Mouse (Mus musculus) ES-Bruce4 (cell line): ENCODE results near the gene Lrrc25. TPM values are rescaled to one million over a fixed set of nuclear protein-coding genes. Genes with fewer than 3 reads are reported as not detected.

Source experiments
- H3K27ac ChIP-seq: 2 replicates; pipeline ENCODE4 v1.5.1; 2012; ENCODE audit warnings: low read length, inconsistent platforms; ENCODE audit not compliant: insufficient read depth
- H3K27me3 ChIP-seq: 2 replicates; pipeline ENCODE4 v1.6.1; 2012; ENCODE audit warnings: mild to moderate bottlenecking, low read length, inconsistent platforms; ENCODE audit not compliant: control insufficient read depth, poor library complexity, insufficient read depth, severe bottlenecking
- H3K36me3 ChIP-seq: 2 replicates; pipeline ENCODE4 v1.6.1; 2012; ENCODE audit warnings: inconsistent platforms, mild to moderate bottlenecking, low read length, moderate library complexity; ENCODE audit not compliant: control insufficient read depth, poor library complexity, insufficient read depth, severe bottlenecking
- H3K4me1 ChIP-seq: one replicate; pipeline ENCODE4 v1.8.1; 2011; ENCODE audit warnings: low read length; ENCODE audit not compliant: control insufficient read depth, insufficient read depth
- H3K4me3 ChIP-seq: 2 replicates; pipeline ENCODE4 v1.5.1; 2011; ENCODE audit warnings: low read depth, mild to moderate bottlenecking, low read length
- H3K9ac ChIP-seq: 2 replicates; pipeline ENCODE4 v1.6.1; 2012; ENCODE audit warnings: low read depth, mild to moderate bottlenecking, inconsistent platforms; ENCODE audit not compliant: poor library complexity, severe bottlenecking
- H3K9me3 ChIP-seq: replicated peaks from 2 replicates; pipeline ENCODE4 v1.6.1; 2012; ENCODE audit warnings: mild to moderate bottlenecking, low read length, inconsistent platforms; ENCODE audit not compliant: control insufficient read depth, poor library complexity, insufficient read depth, severe bottlenecking
- CTCF ChIP-seq: IDR thresholded peaks from one replicate; pipeline ENCODE4 v1.8.1; 2011; ENCODE audit warnings: low read depth, low read length
- EP300 ChIP-seq: IDR thresholded peaks from 2 replicates; pipeline ENCODE4 v1.6.1; 2011; ENCODE audit warnings: low read depth, low read length; ENCODE audit not compliant: insufficient read depth
- POLR2A ChIP-seq: IDR thresholded peaks from one replicate; pipeline ENCODE4 v1.8.1; 2011; ENCODE audit warnings: low read length; ENCODE audit not compliant: insufficient read depth
- polyA plus RNA-seq: library from polyadenylated mRNA; stranded (reverse); fragments of >200 nt; gene quantifications from 2 replicates; pipeline ENCODE4 v1.2.4, GENCODE M21; 2011; ENCODE audit warnings: low read depth; ENCODE audit not compliant: missing spikeins, insufficient read depth, insufficient read length

The Lrrc25 gene
- polyA plus RNA-seq, 1 experiment, result not detected

- H3K36me3 ChIP-seq, result no peaks in the 10 kb centered on the region
- H3K27ac ChIP-seq, result peak overlapping the region; percentile 82
- H3K4me3 ChIP-seq, result peak overlapping the region; percentile 62
- H3K27me3 ChIP-seq, result no peaks in the 10 kb centered on the region
- H3K4me1 ChIP-seq, result peaks cover 4% of the 10 kb centered on the region
- TF ChIP-seq EP300 (peak; percentile 64; the same call in 1 of the 2 replicates), CTCF (peak; percentile 100), POLR2A (no peak)
- H3K9me3 ChIP-seq, result 0 out of 2 replicates have a peak, but pooled peaks cover under 1% of the 10 kb centered on the region
- H3K9ac ChIP-seq, result peak overlapping the region; percentile 69
Observed at GRCm38 (mm10) chr8:70629574-70630531, 13.9 kb downstream of the Lrrc25 start.

- no peaks in the 10 kb centered on the region for H3K9me3 ChIP-seq
- no peaks in the 10 kb centered on the region for H3K36me3 ChIP-seq
- H3K4me3 ChIP-seq, result peak overlapping the region; percentile 62
- peaks cover 4% of the 10 kb centered on the region for H3K4me1 ChIP-seq
- H3K27ac ChIP-seq, result peak overlapping the region; percentile 82
- no peaks in the 10 kb centered on the region for H3K27me3 ChIP-seq
- H3K9ac ChIP-seq, result peak overlapping the region; percentile 69
- TF ChIP-seq EP300 (peak; percentile 81; the same call in 1 of the 2 replicates), POLR2A (peak; percentile 27), CTCF (no peak)
Observed at GRCm38 (mm10) chr8:70630532-70631381, 14.8 kb downstream of the Lrrc25 start.

- H3K9ac ChIP-seq, result peak overlapping the region; percentile 69
- TF ChIP-seq POLR2A, result no peak
- TF ChIP-seq EP300, result 0 out of 2 replicates have a peak, but pooled peaks have one; percentile 4
- H3K4me1 ChIP-seq, result peaks cover 4% of the 10 kb centered on the region
- peak overlapping the region; percentile 50 for H3K4me3 ChIP-seq
- peak overlapping the region; percentile 82 for H3K27ac ChIP-seq
- H3K36me3 ChIP-seq, result no peaks in the 10 kb centered on the region
- H3K27me3 ChIP-seq, result no peaks in the 10 kb centered on the region
- H3K9me3 ChIP-seq, result no peaks in the 10 kb centered on the region
Observed at GRCm38 (mm10) chr8:70631436-70631835, 15.5 kb downstream of the Lrrc25 start.

GRCm38 (mm10) chr8:70632346-70632892, 16.5 kb downstream of the Lrrc25 start, which contains the start of gene Gdf15:
Gdf15 (minus strand) TSS chr8:70632456.
- no peak for TF ChIP-seq CTCF
- TF ChIP-seq EP300, result no peak
- TF ChIP-seq POLR2A, result no peak
- H3K36me3 ChIP-seq, result no peaks in the 10 kb centered on the region
- H3K9me3 ChIP-seq, result no peaks in the 10 kb centered on the region
- no peaks in the 10 kb centered on the region for H3K27me3 ChIP-seq
- H3K27ac ChIP-seq, result peak within 1 kb of the TSS; percentile 82
- peak within 1 kb of the TSS; percentile 69 for H3K9ac ChIP-seq
- peaks cover 4% of the 10 kb centered on the region for H3K4me1 ChIP-seq
- peak within 1 kb of the TSS; percentile 50 for H3K4me3 ChIP-seq

- H3K36me3 ChIP-seq, result no peaks in the 10 kb centered on the region
- H3K9ac ChIP-seq, result no peak overlapping the region
- no peak overlapping the region for H3K27ac ChIP-seq
- H3K4me1 ChIP-seq, result peaks cover 9% of the 10 kb centered on the region
- no peaks in the 10 kb centered on the region for H3K9me3 ChIP-seq
- H3K4me3 ChIP-seq, result no peak overlapping the region
- no peak for TF ChIP-seq CTCF
- TF ChIP-seq POLR2A, result no peak
- no peak for TF ChIP-seq EP300
- no peaks in the 10 kb centered on the region for H3K27me3 ChIP-seq
Observed at GRCm38 (mm10) chr8:70634066-70634465, 18.1 kb downstream of the Lrrc25 start.
